Mouse (Mus musculus) erythroid progenitor cell, adult 5-6 weeks (primary cell): ENCODE results near the gene Adam15. TPM values are rescaled to one million over a fixed set of nuclear protein-coding genes. Genes with fewer than 3 reads are reported as not detected.

Experiments used
- ATAC-seq: replicated peaks from 2 replicates; pipeline ENCODE4 v1.8.0; 2016; ENCODE audit warnings: moderate number of reproducible peaks, mild to moderate bottlenecking, moderate TSS enrichment, inconsistent platforms; ENCODE audit not compliant: poor library complexity, low FRiP score, severe bottlenecking
- total RNA-seq, 2 experiments: library from RNA; stranded (forward) in 1 of 2; stranded (reverse) in 1 of 2; fragments of 150-400 nt in 1 of 2; fragments of 186-747, 209-891 nt in 1 of 2; gene quantifications; 2 replicates each; pipeline versions ENCODE4 v1.2.3 to v1.2.4; 2015 to 2017; ENCODE audit warnings: low replicate concordance in 2 of 2

Gene Adam15
- total RNA-seq, 2 experiments from 2014 or later, result 3.5 to 13.8 TPM

- no peak for ATAC-seq
Observed at GRCm38 (mm10) chr3:89359630-89360029, 9.8 kb upstream of the Adam15 start.

DNA sequence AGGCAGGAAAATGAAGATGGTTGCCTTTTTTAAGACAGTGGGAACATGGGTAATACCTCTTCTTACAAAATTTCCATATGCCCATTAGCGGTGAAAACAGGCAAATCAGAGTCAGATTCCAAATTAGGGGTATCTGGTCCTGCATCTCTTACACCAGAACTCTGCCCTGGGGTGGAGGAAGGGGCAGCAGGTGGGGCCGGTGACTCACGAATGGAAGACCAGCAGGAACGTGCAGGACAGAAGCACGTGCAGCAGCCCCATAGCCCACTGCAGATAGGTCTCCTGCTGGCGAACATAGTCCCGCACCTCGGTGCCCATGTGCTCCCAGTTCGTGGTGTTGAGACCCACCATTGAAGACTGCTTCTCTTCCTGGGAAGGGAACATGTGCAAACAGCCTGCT is 6.2 kb upstream of the Adam15 start:
- no peak for ATAC-seq

DNA sequence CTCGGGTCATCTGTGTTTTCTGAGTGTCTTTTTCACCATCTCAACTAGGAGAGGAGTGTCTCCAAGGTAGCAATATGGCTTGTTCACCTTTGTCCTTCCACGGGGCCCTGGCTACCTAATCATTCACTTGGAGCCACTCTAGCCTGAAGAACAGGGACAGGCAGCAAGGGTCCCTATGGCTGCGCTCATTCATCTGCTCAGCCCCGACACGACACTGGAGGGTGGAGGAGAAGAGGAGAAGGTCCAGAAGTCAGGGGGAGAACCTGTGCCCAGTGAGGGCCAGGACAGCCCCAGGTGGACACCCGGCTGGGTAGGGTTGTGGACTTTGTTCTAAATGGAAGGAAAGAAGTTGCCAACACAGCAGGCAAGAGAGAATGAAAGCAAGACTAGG is 5.7 kb upstream of the Adam15 start:
- no peak for ATAC-seq

DNA sequence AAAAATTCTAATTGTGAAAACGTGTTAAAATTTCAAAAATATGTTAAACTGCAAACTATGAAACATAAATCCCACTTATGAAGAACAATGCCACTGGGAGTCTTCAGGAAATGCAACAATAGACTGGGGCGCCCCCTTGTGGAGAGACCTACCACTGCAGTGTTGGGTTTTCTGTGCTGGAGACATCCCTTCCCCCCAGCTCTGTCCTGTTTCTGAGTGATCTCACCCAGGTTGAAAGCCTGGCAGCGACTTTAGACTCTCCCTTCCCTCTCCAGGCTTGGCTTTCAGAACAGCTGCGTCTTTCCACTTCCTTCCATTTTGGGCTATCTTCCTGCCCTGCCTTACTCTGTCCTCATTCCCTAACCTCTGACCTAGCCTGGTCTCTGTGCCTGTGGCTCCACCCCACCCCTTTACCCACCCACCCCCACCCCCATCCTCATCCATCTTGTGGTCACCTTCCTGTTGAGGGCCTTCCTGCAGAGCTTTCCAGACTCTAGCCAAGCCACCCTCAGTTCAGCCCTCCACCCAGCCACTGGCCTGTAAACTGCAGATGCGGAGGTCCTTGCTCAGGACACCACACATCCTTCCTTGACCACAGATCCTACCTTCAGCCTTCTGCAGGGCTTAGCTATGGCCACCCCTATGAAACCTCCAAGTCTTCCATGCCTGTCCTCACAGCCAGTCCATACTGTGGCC is 5.2 kb upstream of the Adam15 start:
- ATAC-seq, result no peak

DNA sequence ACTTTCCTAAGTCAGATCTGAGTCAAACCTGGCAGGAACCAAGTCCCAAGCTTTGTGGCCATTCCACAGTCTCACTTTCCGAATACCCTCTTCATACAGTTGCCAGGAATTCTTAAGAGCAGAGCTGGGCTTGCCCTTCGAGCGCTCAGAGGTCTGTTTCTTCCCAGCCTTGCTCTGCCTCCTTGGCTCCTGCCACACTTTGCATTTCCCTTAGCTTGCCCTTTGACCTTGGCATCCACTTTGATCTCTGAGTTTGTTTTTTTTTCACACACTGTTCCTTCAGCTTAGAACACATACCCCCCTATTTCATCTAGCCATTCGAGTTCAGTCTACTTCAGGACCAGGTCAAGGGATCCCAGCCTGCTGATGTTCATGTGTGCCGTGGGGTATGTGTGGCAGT is 1.5 kb upstream of the Adam15 start:
- no peak for ATAC-seq

GRCm38 (mm10) chr3:89348911-89349868 is 606 bp downstream of the Adam15 start:
- ATAC-seq, result no peak

DNA sequence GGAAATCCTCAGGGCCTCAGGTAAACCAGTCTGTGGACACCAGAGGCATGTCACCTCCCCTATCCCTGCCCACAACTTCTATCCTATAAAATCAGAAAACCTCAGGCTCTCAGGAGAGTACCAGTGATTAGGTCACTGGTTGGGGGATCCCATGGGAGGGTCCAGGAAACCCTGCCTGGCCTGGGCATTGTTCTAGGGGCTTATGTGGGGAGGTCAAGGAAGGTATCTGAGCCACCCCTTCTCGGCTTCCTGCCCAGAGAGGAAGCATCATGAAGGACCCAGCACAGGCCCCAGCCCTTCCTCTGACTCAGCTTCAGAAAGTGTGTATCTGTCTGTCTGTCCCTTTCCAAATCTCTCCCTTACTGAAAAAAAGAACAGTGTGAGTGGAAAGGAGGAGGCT is 1.9 kb downstream of the Adam15 start:
- ATAC-seq, result no peak

DNA sequence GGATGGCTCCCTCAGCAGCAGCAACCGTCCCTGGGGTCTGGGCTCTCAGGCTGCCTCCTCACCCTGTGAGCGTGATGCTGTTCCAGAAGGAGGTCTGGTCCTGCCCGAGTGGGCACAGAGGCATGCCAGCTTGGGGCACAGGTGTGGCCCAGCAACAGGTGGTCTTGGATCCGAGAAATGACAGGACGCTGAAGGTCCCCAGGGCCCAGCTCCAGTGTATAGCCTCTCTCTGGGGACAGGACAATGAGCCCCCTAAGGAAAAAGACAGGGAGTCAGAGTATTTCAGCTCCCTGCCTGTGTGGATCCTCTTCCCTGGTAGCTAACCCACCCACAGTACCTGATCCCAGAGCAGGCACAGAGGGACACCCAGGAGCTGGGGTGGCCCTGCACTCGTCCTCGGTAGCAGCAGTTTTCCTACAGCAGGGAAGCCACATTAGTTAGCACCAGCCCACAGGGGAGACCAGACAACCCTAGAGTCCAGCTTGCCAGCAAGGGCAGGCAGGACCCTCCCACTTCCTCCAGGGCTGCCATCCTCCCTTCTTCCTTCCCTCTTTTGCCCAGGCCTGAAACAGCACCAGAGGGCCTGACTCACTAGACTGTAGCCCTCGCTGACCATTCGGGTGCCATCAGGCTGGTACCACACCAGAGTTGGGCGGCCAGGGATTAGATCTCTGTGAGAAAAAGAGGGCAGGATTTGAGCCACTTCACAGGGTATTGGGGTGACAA is 2.8 kb downstream of the Adam15 start:
- ATAC-seq, result no peak

DNA sequence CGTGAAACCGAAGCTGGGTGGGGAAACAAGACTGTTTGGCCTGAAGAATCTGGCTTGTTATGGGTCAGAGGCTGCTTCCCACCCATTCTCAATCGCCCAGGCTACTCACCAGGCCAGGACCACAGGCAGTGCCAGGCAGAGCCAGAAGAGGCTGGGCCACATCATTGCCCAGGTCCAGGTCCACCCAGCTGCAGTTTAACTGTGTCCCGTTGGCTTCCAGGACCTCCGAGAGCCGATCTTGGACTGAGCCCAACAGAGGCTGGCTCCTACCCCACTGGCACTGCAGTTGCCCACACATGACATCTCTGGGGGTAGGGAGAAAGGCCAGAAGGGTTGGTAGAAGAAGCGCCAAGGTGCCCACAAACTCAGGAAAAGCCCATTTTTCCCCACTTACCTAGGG is 6.5 kb downstream of the Adam15 start:
- no peak for ATAC-seq

DNA sequence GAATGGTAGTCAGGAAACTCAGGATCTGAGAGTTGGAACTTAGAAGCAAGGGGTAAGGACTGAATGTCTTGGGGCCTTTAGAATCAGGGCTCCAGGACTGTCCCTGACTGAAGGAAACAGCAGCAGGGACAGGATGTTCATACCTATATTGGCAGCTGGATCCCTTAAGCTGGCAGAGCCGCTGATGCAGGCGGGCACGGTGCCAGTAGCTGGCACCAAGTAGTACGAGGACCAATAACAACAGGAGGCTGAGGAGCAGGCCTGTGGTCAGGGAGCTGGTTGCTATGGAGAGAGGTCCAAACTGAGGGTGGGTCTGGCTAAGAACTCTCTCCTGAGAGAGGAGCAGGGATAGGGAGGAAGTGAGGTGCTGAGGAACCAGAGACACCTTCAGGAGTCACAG is 8.0 kb downstream of the Adam15 start:
- ATAC-seq, result no peak

GRCm38 (mm10) chr3:89340465-89340864 is 9.3 kb downstream of the Adam15 start:
- peak; percentile 70 for ATAC-seq

- peak; percentile 39; the same call in 1 of the 2 replicates for ATAC-seq
Observed at GRCm38 (mm10) chr3:89339416-89339815, 10.4 kb downstream of the Adam15 start.

- no peak for ATAC-seq
Observed at GRCm38 (mm10) chr3:89337721-89338578, 11.8 kb downstream of the Adam15 start, which contains the start of gene Efna4. TSS of gene Efna4 (minus strand) at chr3:89338028.

GRCm38 (mm10) chr3:89337062-89337720 is 12.6 kb downstream of the Adam15 start:
- ATAC-seq, result no peak

DNA sequence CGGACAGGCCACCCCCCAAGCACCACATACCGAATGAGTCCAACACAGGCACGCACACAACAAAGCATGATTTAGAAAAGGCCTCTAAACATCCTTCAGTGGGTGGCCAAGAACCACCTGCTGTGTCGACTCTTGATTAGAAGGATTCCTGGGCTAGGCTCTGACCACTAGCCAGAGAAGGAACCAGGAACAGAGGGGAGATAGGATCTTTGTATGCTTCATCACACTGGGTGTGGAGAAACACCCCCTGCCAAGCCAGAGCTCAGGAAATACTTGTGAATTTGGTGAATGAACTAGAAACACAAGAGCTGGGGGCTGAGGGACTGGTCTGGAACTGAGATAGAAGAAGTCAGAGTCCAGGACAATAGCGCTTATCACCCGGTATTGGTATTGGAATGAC is 13.3 kb downstream of the Adam15 start:
- no peak for ATAC-seq

DNA sequence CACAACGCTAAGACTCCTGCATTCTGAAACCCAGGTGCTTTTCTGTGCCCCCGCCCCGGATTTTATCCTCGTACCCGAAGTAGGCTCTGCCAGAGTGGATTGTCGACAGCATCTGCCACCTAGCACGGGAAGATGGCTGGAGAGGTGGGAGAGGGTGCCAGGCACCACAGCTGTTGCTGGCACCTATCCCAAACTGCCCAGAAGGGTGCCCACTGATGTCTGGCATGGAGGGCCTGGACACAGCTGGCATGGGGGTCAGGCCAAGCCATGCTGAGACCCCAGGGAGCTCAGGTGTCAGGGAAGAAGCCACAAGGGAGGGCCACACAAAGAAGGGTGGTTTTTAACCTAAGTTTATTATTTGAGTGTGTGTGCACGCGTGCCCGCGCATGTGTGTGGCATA is 16.7 kb downstream of the Adam15 start:
- ATAC-seq, result no peak

DNA sequence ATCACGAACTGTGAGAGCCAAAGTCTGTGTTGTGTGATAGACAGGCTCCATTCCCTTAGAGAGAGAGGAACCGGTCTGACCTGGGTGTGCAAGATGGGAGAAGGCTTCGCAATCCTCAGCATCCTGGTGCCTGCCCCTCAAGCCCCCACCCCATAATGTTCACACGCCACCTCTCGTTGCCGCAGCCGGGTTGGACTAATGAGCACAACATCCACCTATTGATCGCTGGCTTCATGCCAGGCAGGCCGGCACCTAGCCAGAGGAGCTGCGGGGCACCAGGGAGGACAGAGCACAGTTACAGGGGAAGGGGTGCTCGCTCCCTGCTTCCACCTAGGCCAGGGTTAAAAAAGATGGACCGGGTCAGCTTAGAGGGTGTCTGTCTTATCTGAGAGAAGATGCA is 17.3 kb downstream of the Adam15 start:
- ATAC-seq, result no peak

DNA sequence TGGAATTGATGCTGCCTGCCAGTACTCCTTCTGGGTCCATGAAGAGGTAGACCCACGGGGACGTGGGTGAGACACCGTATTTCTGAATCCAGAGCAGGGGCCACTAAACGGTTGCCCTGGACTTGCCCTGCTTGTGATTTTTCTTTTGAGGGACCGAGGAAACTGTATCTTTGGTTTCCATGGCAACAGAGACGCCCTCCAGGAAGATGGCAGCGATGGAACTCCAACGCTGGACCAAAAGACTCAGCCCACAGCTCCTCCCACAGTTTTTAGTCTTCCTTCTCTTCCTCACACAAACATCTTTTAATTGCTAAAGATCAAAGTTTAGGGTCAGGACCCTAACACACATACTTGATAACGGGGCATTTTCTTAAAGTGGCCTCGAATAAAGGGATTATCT is 17.8 kb downstream of the Adam15 start:
- ATAC-seq, result no peak

- ATAC-seq, result no peak
Observed at GRCm38 (mm10) chr3:89331561-89331960, 18.2 kb downstream of the Adam15 start.
